Mouse (Mus musculus): ENCODE results near the gene Slc29a3. TPM values are rescaled to one million over a fixed set of nuclear protein-coding genes. Genes with fewer than 3 reads are reported as not detected.

The Slc29a3 gene
- polyA plus RNA-seq, 1 experiment from 2014 or later, result 11.8 TPM

GRCm38 (mm10) chr10:60687011-60687776, 65.4 kb downstream of the Slc29a3 start:
- Histone ChIP-seq H3K9ac (peak overlapping the region; percentile 76), H3K27me3 (peaks cover 80% of the 10 kb centered on the region), H3K4me1 (replicated peaks) (peaks cover 29% of the 10 kb centered on the region), H3K27ac (replicated peaks) (no peak overlapping the region), H3K4me2 (peak overlapping the region; percentile 100), H3K4me3 (peak overlapping the region; percentile 60), H3K36me3 (no peaks in the 10 kb centered on the region), H3K9me3 (no peaks in the 10 kb centered on the region)
- peak; percentile 85 for ATAC-seq (ENCODE audit: low read depth)
- WGBS, result under 1% methylated on average over 75 of the region's 76 CpGs

GRCm38 (mm10) chr10:60686641-60686975, 66.0 kb downstream of the Slc29a3 start:
- H3K4me3 ChIP-seq, result peak overlapping the region; percentile 60
- H3K36me3 ChIP-seq, result no peaks in the 10 kb centered on the region
- H3K27me3 ChIP-seq, result peaks cover 81% of the 10 kb centered on the region
- under 1% methylated on average over 37 of the region's 37 CpGs for WGBS
- H3K27ac ChIP-seq (replicated peaks), result no peak overlapping the region
- ATAC-seq (ENCODE audit: low read depth), result no peak
- H3K4me2 ChIP-seq, result peak overlapping the region; percentile 100
- H3K9me3 ChIP-seq, result no peaks in the 10 kb centered on the region
- H3K9ac ChIP-seq, result peak overlapping the region; percentile 76
- peaks cover 23% of the 10 kb centered on the region for H3K4me1 ChIP-seq (replicated peaks)

GRCm38 (mm10) chr10:60685764-60686640, 66.6 kb downstream of the Slc29a3 start:
- peak overlapping the region; percentile 100 for H3K4me2 ChIP-seq
- peak overlapping the region; percentile 60 for H3K4me3 ChIP-seq
- H3K36me3 ChIP-seq, result no peaks in the 10 kb centered on the region
- peaks cover 81% of the 10 kb centered on the region for H3K27me3 ChIP-seq
- H3K9me3 ChIP-seq, result no peaks in the 10 kb centered on the region
- no peak overlapping the region for H3K27ac ChIP-seq (replicated peaks)
- ATAC-seq (ENCODE audit: low read depth), result no peak
- 7% methylated on average over 50 of the region's 50 CpGs for WGBS
- H3K9ac ChIP-seq, result peak overlapping the region; percentile 76; the same call in 1 of the 2 replicates
- peaks cover 19% of the 10 kb centered on the region for H3K4me1 ChIP-seq (replicated peaks)

- 84% methylated on average over 3 of the region's 3 CpGs for WGBS
- H3K9me3 ChIP-seq, result no peaks in the 10 kb centered on the region
- ATAC-seq (ENCODE audit: low read depth), result no peak
- no peak overlapping the region for H3K4me2 ChIP-seq
- no peaks in the 10 kb centered on the region for H3K4me1 ChIP-seq (replicated peaks)
- no peak overlapping the region for H3K4me3 ChIP-seq
- no peak overlapping the region for H3K27ac ChIP-seq (replicated peaks)
- no peaks in the 10 kb centered on the region for H3K36me3 ChIP-seq
- peaks cover 16% of the 10 kb centered on the region for H3K27me3 ChIP-seq
- H3K9ac ChIP-seq, result no peak overlapping the region
These were observed 73.7 kb downstream of the Slc29a3 start for GRCm38 (mm10) chr10:60678926-60679325.

- Histone ChIP-seq H3K36me3 (no peaks in the 10 kb centered on the region), H3K27ac (replicated peaks) (no peak overlapping the region), H3K27me3 (peaks cover 1% of the 10 kb centered on the region), H3K9ac (no peak overlapping the region), H3K9me3 (no peaks in the 10 kb centered on the region), H3K4me1 (replicated peaks) (no peaks in the 10 kb centered on the region), H3K4me2 (no peak overlapping the region), H3K4me3 (no peak overlapping the region)
- WGBS, result 59% methylated on average over 4 of the region's 4 CpGs
- ATAC-seq (ENCODE audit: low read depth), result no peak
These were observed 75.3 kb downstream of the Slc29a3 start for GRCm38 (mm10) chr10:60677319-60677718.

- 78% methylated on average over 8 of the region's 8 CpGs for WGBS
These were observed 82.4 kb downstream of the Slc29a3 start for GRCm38 (mm10) chr10:60670166-60670565.

GRCm38 (mm10) chr10:60668591-60668990, 84.0 kb downstream of the Slc29a3 start:
- WGBS, result 90% methylated on average over 3 of the region's 3 CpGs
- Histone ChIP-seq H3K4me1 (replicated peaks) (no peaks in the 10 kb centered on the region), H3K4me2 (no peak overlapping the region)

More at GRCm38 (mm10) chr10:60670166-60670565, 82.4 kb downstream of the Slc29a3 start:
- Histone ChIP-seq H3K4me1 (replicated peaks) (no peaks in the 10 kb centered on the region), H3K27ac (replicated peaks) (no peak overlapping the region), H3K9ac (no peak overlapping the region), H3K4me3 (no peak overlapping the region), H3K27me3 (no peaks in the 10 kb centered on the region; the same call in 1 of the 2 replicates), H3K4me2 (no peak overlapping the region), H3K36me3 (no peaks in the 10 kb centered on the region), H3K9me3 (no peaks in the 10 kb centered on the region)
- ATAC-seq (ENCODE audit: low read depth), result no peak

More at GRCm38 (mm10) chr10:60668591-60668990, 84.0 kb downstream of the Slc29a3 start:
- no peak for ATAC-seq (ENCODE audit: low read depth)
- no peak overlapping the region for H3K27ac ChIP-seq (replicated peaks)
- H3K36me3 ChIP-seq, result no peaks in the 10 kb centered on the region
- no peaks in the 10 kb centered on the region; the same call in 1 of the 2 replicates for H3K27me3 ChIP-seq
- no peak overlapping the region for H3K4me3 ChIP-seq
- H3K9me3 ChIP-seq, result no peaks in the 10 kb centered on the region
- no peak overlapping the region for H3K9ac ChIP-seq

Other genes starting within 250 kb of the Slc29a3 start
- 1.3 and 1.4 TPM in 2 replicates for gene Cdh23, start 56.3 kb downstream of the Slc29a3 start, polyA plus RNA-seq (2015; fragmentation: Nextera tagmentation; extraction: Ambion mirVana)
- 2.6 and 2.9 TPM in 2 replicates for gene Unc5b, start 78.8 kb upstream of the Slc29a3 start, polyA plus RNA-seq (2015; fragmentation: Nextera tagmentation; extraction: Ambion mirVana)